Mouse (Mus musculus): ENCODE data around the gene Pced1a. TPM values are rescaled to one million over a fixed set of nuclear protein-coding genes. Genes with fewer than 3 reads are reported as not detected.

Pced1a gene
- 10.8 and 11.9 TPM in 2 replicates for polyA plus RNA-seq (2015; fragmentation: Nextera tagmentation; extraction: Ambion mirVana)

GRCm38 (mm10) chr2:130424126-130424853, at the start of gene Pced1a, which contains the start of gene Vps16:
Gene Pced1a, minus strand, starts transcription at chr2:130424701.
Gene Vps16, plus strand, starts transcription at chr2:130424339.
- Histone ChIP-seq H3K4me3 (replicated peaks) (peak within 1 kb of the TSS; percentile 74), H3K4me1 (replicated peaks) (peaks cover 47% of the 10 kb centered on the region), H3K4me2 (replicated peaks) (peak within 1 kb of the TSS; percentile 71), H3K9me3 (no peaks in the 10 kb centered on the region), H3K27ac (peak within 1 kb of the TSS; percentile 90), H3K9ac (replicated peaks) (peak within 1 kb of the TSS; percentile 86), H3K27me3 (no peaks in the 10 kb centered on the region), H3K36me3 (peaks cover 7% of the 10 kb centered on the region)
- under 1% methylated on average over 58 of the region's 58 CpGs for WGBS
- peak; percentile 96 for ATAC-seq

- no peak for ATAC-seq
- Histone ChIP-seq H3K4me1 (replicated peaks) (peaks cover 23% of the 10 kb centered on the region), H3K4me3 (replicated peaks) (no peak overlapping the region), H3K4me2 (replicated peaks) (no peak overlapping the region), H3K27ac (no peak overlapping the region), H3K9ac (replicated peaks) (no peak overlapping the region), H3K27me3 (no peaks in the 10 kb centered on the region), H3K9me3 (no peaks in the 10 kb centered on the region), H3K36me3 (peaks cover 5% of the 10 kb centered on the region; the same call in 1 of the 2 replicates)
- 83% methylated on average over 8 of the region's 8 CpGs for WGBS
Observed at GRCm38 (mm10) chr2:130472908-130473510, 48.5 kb upstream of the Pced1a start.

GRCm38 (mm10) chr2:130469935-130470334, 45.4 kb upstream of the Pced1a start:
- Histone ChIP-seq H3K27ac (no peak overlapping the region), H3K4me3 (replicated peaks) (no peak overlapping the region), H3K27me3 (no peaks in the 10 kb centered on the region), H3K4me2 (replicated peaks) (no peak overlapping the region), H3K9ac (replicated peaks) (no peak overlapping the region), H3K4me1 (replicated peaks) (peaks cover 23% of the 10 kb centered on the region), H3K9me3 (no peaks in the 10 kb centered on the region), H3K36me3 (no peaks in the 10 kb centered on the region)
- WGBS, result 65% methylated on average over 2 of the region's 2 CpGs
- ATAC-seq, result 0 out of 2 replicates have a peak, but pooled peaks have one; percentile 37

DNA sequence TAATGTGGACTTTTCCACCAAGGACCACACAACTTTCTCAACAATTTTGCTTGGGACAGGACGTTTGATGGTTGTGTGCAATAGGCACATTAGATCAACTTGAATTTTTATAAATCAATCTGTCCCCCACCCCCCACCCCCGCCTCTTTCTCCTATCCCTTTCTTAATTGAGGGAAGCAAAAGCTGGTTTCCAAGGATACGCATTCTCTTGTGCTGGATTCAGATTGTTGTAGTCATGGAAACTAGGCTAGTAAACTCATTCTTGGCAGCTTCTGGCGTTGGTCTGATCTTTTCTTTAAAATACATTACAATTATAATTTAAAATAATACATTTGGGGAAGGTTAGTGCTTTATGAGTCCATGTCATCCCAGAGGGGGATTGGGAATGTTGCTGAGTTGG, 44.9 kb upstream of the Pced1a start:
- 6% methylated on average over 4 of the region's 4 CpGs for WGBS
- no peak overlapping the region for H3K27ac ChIP-seq
- ATAC-seq, result no peak

DNA sequence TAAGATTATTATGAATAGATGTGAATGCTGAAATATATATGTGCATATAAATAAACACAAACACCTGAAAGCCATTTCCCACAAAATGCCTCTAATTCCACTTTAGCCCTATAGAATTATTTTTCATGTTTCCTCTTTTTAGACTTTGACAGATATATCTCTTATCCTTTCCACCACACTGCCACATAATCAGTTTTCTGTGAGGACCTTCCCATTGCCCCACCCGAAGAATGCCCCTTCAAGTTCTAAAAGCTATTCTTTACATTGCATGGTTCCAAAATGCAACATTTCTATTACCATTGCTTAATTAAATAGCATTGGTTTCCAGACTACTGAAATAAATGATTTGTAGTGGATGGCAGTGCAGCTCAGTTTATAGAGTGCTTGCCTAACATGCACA, 41.9 kb upstream of the Pced1a start:
- no peak for ATAC-seq
- H3K4me2 ChIP-seq (replicated peaks), result no peak overlapping the region
- no peak overlapping the region for H3K27ac ChIP-seq
- no peak overlapping the region for H3K9ac ChIP-seq (replicated peaks)
- WGBS, result 94% methylated on average over 1 of the region's 1 CpGs
- H3K4me3 ChIP-seq (replicated peaks), result no peak overlapping the region
- no peaks in the 10 kb centered on the region for H3K9me3 ChIP-seq
- no peaks in the 10 kb centered on the region for H3K27me3 ChIP-seq
- H3K36me3 ChIP-seq, result 0 out of 2 replicates have a peak, but pooled peaks cover 6% of the 10 kb centered on the region
- peaks cover 23% of the 10 kb centered on the region for H3K4me1 ChIP-seq (replicated peaks)

More for the DNA sequence above, 44.9 kb upstream of the Pced1a start:
- H3K4me2 ChIP-seq (replicated peaks), result no peak overlapping the region
- no peaks in the 10 kb centered on the region for H3K36me3 ChIP-seq
- H3K27me3 ChIP-seq, result no peaks in the 10 kb centered on the region
- H3K9me3 ChIP-seq, result no peaks in the 10 kb centered on the region
- H3K4me1 ChIP-seq (replicated peaks), result peaks cover 23% of the 10 kb centered on the region
- no peak overlapping the region for H3K4me3 ChIP-seq (replicated peaks)
- no peak overlapping the region for H3K9ac ChIP-seq (replicated peaks)

GRCm38 (mm10) chr2:130461287-130462071, 37.0 kb upstream of the Pced1a start:
- 79% methylated on average over 15 of the region's 15 CpGs for WGBS
- no peak for ATAC-seq
- Histone ChIP-seq H3K36me3 (0 out of 2 replicates have a peak, but pooled peaks cover 6% of the 10 kb centered on the region), H3K4me1 (replicated peaks) (no peaks in the 10 kb centered on the region), H3K9ac (replicated peaks) (no peak overlapping the region), H3K4me2 (replicated peaks) (no peak overlapping the region), H3K27ac (no peak overlapping the region), H3K4me3 (replicated peaks) (no peak overlapping the region), H3K27me3 (no peaks in the 10 kb centered on the region), H3K9me3 (no peaks in the 10 kb centered on the region)

DNA sequence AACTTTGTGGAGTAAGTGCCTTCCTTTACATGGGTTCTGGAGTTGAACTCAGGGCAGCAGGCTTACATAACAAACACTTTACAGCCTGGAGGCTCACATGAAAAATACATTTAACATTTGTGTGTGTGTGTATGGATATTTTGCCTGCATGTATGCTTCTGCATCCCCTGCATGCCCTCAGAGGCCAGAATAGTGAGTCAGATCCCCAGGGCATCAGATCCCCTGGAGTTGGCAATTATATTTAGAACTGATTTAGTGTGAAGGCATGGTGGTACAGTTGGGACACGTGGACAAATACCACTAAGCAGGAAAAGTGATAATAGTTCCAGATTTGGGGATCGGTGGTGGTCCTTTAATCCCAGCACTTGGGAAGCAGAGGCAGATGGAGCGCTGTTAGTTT, 35.1 kb upstream of the Pced1a start:
- Histone ChIP-seq H3K4me3 (replicated peaks) (no peak overlapping the region), H3K4me2 (replicated peaks) (no peak overlapping the region), H3K9ac (replicated peaks) (no peak overlapping the region), H3K4me1 (replicated peaks) (0 out of 2 replicates have a peak, but pooled peaks cover 11% of the 10 kb centered on the region), H3K27me3 (no peaks in the 10 kb centered on the region), H3K9me3 (no peaks in the 10 kb centered on the region), H3K27ac (no peak overlapping the region), H3K36me3 (0 out of 2 replicates have a peak, but pooled peaks cover 6% of the 10 kb centered on the region)
- ATAC-seq, result no peak
- 90% methylated on average over 3 of the region's 3 CpGs for WGBS

DNA sequence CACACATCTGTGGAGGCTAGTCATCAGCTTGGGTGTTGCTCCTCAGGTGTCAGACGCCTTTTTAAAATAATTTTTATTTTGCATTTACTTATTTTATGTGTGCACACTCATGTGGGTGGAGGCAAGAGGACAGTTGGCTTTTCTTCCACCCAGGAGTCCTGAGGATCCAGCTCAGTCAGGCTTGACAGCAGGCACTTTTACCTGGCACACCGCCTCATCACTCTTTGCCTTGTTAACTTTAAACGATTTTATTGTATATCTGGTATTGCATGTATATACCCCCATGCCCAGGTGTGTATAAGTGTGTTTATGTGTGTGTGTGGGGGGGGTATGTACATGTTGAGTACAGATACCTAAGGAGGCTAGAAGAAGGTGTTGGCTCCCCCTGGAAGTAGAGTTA, 33.4 kb upstream of the Pced1a start:
- Histone ChIP-seq H3K36me3 (0 out of 2 replicates have a peak, but pooled peaks cover 3% of the 10 kb centered on the region), H3K4me2 (replicated peaks) (no peak overlapping the region), H3K9ac (replicated peaks) (no peak overlapping the region), H3K9me3 (no peaks in the 10 kb centered on the region), H3K27ac (no peak overlapping the region), H3K27me3 (no peaks in the 10 kb centered on the region), H3K4me1 (replicated peaks) (peaks cover 21% of the 10 kb centered on the region), H3K4me3 (replicated peaks) (no peak overlapping the region)
- ATAC-seq, result no peak
- 90% methylated on average over 3 of the region's 3 CpGs for WGBS

DNA sequence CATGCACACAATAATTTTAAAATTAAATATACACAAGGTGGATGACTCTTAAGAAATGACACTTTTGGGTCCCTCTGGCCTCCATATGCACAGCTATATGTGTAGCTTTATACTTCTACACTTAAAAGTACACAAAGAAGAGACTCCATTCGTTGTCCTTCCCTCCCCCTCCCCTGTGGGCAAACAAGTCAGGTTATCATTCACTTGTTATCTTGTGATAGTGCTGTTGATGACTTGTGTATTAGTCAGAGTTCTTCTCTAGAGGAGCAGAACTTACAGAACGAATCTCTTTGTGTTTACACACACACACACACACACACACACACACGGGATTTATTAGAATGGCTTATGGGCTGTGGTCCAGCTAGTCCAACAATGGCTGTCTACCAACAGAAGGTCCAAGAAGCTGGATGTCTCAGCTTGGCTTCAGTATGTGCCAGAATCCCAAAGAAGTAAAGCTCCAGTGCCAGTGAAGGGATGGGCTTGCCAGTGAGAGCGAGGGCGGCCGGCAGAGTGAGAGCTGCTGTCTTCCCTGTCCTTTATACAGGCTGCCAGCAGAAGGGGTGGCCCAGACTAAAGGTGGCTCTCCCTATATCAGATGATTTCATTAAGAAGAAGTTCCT, 30.4 kb upstream of the Pced1a start:
- no peaks in the 10 kb centered on the region for H3K36me3 ChIP-seq
- no peak overlapping the region for H3K4me2 ChIP-seq (replicated peaks)
- H3K9ac ChIP-seq (replicated peaks), result no peak overlapping the region
- no peak for ATAC-seq
- no peaks in the 10 kb centered on the region for H3K27me3 ChIP-seq
- H3K27ac ChIP-seq, result no peak overlapping the region
- peaks cover 43% of the 10 kb centered on the region for H3K4me1 ChIP-seq (replicated peaks)
- no peaks in the 10 kb centered on the region for H3K9me3 ChIP-seq
- WGBS, result 88% methylated on average over 6 of the region's 6 CpGs
- H3K4me3 ChIP-seq (replicated peaks), result no peak overlapping the region

DNA sequence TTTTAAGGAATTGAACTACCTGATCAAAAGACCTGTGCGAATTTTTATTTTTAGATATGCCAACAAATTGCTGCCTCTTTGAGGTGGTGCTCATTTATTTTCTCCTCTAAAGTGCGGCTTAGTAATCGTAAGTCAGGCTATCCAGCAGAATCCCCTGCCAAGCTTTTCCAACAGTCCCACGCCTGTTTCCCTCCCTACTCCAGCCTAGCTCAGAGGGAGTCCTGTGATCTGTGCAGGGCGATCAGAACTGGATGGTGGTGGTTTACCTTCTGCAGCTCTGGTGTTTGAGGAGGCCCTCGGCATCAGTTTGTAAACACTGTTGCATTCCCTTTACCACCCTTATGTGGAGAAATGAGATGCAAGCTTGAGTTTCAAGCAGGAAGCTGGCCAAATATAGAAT, 28.9 kb upstream of the Pced1a start:
- WGBS, result 71% methylated on average over 6 of the region's 6 CpGs
- no peak overlapping the region for H3K4me3 ChIP-seq (replicated peaks)
- H3K9ac ChIP-seq (replicated peaks), result no peak overlapping the region
- no peak for ATAC-seq
- no peaks in the 10 kb centered on the region for H3K36me3 ChIP-seq
- peaks cover 9% of the 10 kb centered on the region for H3K27me3 ChIP-seq
- no peak overlapping the region for H3K4me2 ChIP-seq (replicated peaks)
- no peak overlapping the region for H3K27ac ChIP-seq
- no peaks in the 10 kb centered on the region for H3K9me3 ChIP-seq
- peaks cover 51% of the 10 kb centered on the region for H3K4me1 ChIP-seq (replicated peaks)

GRCm38 (mm10) chr2:130452266-130452665, 27.8 kb upstream of the Pced1a start:
- Histone ChIP-seq H3K4me1 (replicated peaks) (peaks cover 51% of the 10 kb centered on the region), H3K9me3 (no peaks in the 10 kb centered on the region), H3K4me2 (replicated peaks) (0 out of 2 replicates have a peak overlapping the region, but pooled peaks have one; percentile 4), H3K27me3 (peaks cover 15% of the 10 kb centered on the region), H3K27ac (no peak overlapping the region), H3K9ac (replicated peaks) (no peak overlapping the region), H3K4me3 (replicated peaks) (no peak overlapping the region), H3K36me3 (no peaks in the 10 kb centered on the region)
- no peak for ATAC-seq
- WGBS, result 58% methylated on average over 2 of the region's 2 CpGs

All from midbrain, embryonic 13.5 days (tissue).